ENCODE assay signal across 8 mouse cellular contexts in genomic region chr1:80339425-80340021, GRCm38 (mm10). TPM values are rescaled to one million over a fixed set of nuclear protein-coding genes. Genes with fewer than 3 reads are reported as not detected.
A peak's percentile ranks its signal among the peaks of the same experiment; 100 is the strongest.
DNase-seq lines count a peak whose midpoint lies in the region; ATAC-seq and TF ChIP-seq lines count a peak whose summit lies in the region.

No protein-coding gene starts in this region.

- peak overlapping the region; percentile 58 for H3K27ac ChIP-seq in thymus, adult 2 months (ENCODE audit: control insufficient read depth, insufficient read depth, low read length)
- H3K27ac ChIP-seq in forebrain, embryonic 13.5 days = peak overlapping the region; percentile 98
- H3K27ac ChIP-seq in intestine, embryonic 15.5 days = peak overlapping the region; percentile 98
- peak overlapping the region; percentile 94 for H3K27ac ChIP-seq in liver, embryonic 13.5 days
- H3K27ac ChIP-seq in neural tube, embryonic 11.5 days (ENCODE audit: low read depth, low read length) = peak overlapping the region; percentile 99

- H3K9ac ChIP-seq in forebrain, embryonic 13.5 days = peak overlapping the region; percentile 98
- peak overlapping the region; percentile 96 for H3K9ac ChIP-seq in intestine, embryonic 15.5 days
- peak overlapping the region; percentile 99 for H3K9ac ChIP-seq in liver, embryonic 13.5 days
- H3K9ac ChIP-seq in neural tube, embryonic 11.5 days (ENCODE audit: low read length) = peak overlapping the region; percentile 96

- H3K9me3 ChIP-seq in forebrain, embryonic 13.5 days (replicated peaks) = no peaks in the 10 kb centered on the region
- no peaks in the 10 kb centered on the region for H3K9me3 ChIP-seq in intestine, embryonic 15.5 days
- no peaks in the 10 kb centered on the region for H3K9me3 ChIP-seq in liver, embryonic 13.5 days (replicated peaks)
- no peaks in the 10 kb centered on the region for H3K9me3 ChIP-seq in neural tube, embryonic 11.5 days (ENCODE audit: control insufficient read depth, low read length)

- H3K4me3 ChIP-seq in thymus, adult 2 months (ENCODE audit: control insufficient read depth, insufficient read depth, low read length) = peak overlapping the region; percentile 92
- H3K4me3 ChIP-seq in forebrain, embryonic 13.5 days = peak overlapping the region; percentile 95
- H3K4me3 ChIP-seq in intestine, embryonic 15.5 days (replicated peaks) = peak overlapping the region; percentile 96
- H3K4me3 ChIP-seq in liver, embryonic 13.5 days (replicated peaks) = peak overlapping the region; percentile 95
- peak overlapping the region; percentile 100 for H3K4me3 ChIP-seq in neural tube, embryonic 11.5 days (ENCODE audit: low read depth, low read length)

- TF ChIP-seq POLR2A in thymus, adult 2 months (IDR thresholded peaks at IDR 0.05; ENCODE audit: control insufficient read depth, extremely low read depth, insufficient read depth, low read length, poor library complexity) = no peak

- no peak for TF ChIP-seq CTCF in thymus, adult 2 months (IDR thresholded peaks at IDR 0.05; ENCODE audit: borderline replicate concordance, control insufficient read depth, extremely low read depth, insufficient read depth, low read length, poor library complexity)

- under 1% methylated on average over 33 of the region's 33 CpGs for whole genome bisulfite sequencing in thymus, adult 2 months
- under 1% methylated on average over 30 of the region's 33 CpGs for WGBS in forebrain, embryonic 13.5 days
- 1% methylated on average over 33 of the region's 33 CpGs for WGBS in intestine, embryonic 15.5 days
- 0% methylated on average over 30 of the region's 33 CpGs for WGBS in liver, embryonic 13.5 days (ENCODE audit: insufficient replicate concordance)
- 0% methylated on average over 33 of the region's 33 CpGs for WGBS in neural tube, embryonic 11.5 days

- peak overlapping the region; percentile 91 for H3K4me2 ChIP-seq in forebrain, embryonic 13.5 days
- H3K4me2 ChIP-seq in intestine, embryonic 15.5 days (replicated peaks) = peak overlapping the region; percentile 67
- H3K4me2 ChIP-seq in liver, embryonic 13.5 days = peak overlapping the region; percentile 79
- peak overlapping the region; percentile 57 for H3K4me2 ChIP-seq in neural tube, embryonic 11.5 days (ENCODE audit: low read depth)

- peak; percentile 12 for DNase-seq in thymus, adult 2 months
- no peak for DNase-seq in thymus, postnatal 36 days
- peak; percentile 38 for DNase-seq in adipocyte (ENCODE audit: low spot score)
- DNase-seq in liver, embryonic 13.5 days = no peak
- peak; percentile 38 for DNase-seq in neural tube, embryonic 11.5 days (ENCODE audit: low spot score)
- no peak for DNase-seq in adrenal gland, postnatal 14 days

- no peaks in the 10 kb centered on the region for H3K36me3 ChIP-seq in thymus, adult 2 months (ENCODE audit: control insufficient read depth, insufficient read depth, low read length)
- H3K36me3 ChIP-seq in forebrain, embryonic 13.5 days (ENCODE audit: poor library complexity, severe bottlenecking) = no peaks in the 10 kb centered on the region
- H3K36me3 ChIP-seq in intestine, embryonic 15.5 days = no peaks in the 10 kb centered on the region
- H3K36me3 ChIP-seq in liver, embryonic 13.5 days = no peaks in the 10 kb centered on the region
- H3K36me3 ChIP-seq in neural tube, embryonic 11.5 days (ENCODE audit: control insufficient read depth, insufficient read depth, low read length) = no peaks in the 10 kb centered on the region

- peak; percentile 1 for ATAC-seq in forebrain, embryonic 13.5 days
- ATAC-seq in intestine, embryonic 15.5 days = peak; percentile 2; the same call in 1 of the 2 replicates
- ATAC-seq in liver, embryonic 13.5 days (ENCODE audit: low read depth) = peak; percentile 35
- ATAC-seq in neural tube, embryonic 11.5 days (ENCODE audit: insufficient read depth, low FRiP score, low TSS enrichment) = no peak

- no peaks in the 10 kb centered on the region for H3K27me3 ChIP-seq in thymus, adult 2 months (ENCODE audit: control insufficient read depth, insufficient read depth, low read length)
- H3K27me3 ChIP-seq in forebrain, embryonic 13.5 days = no peaks in the 10 kb centered on the region
- H3K27me3 ChIP-seq in intestine, embryonic 15.5 days (replicated peaks) = no peaks in the 10 kb centered on the region
- no peaks in the 10 kb centered on the region for H3K27me3 ChIP-seq in liver, embryonic 13.5 days
- H3K27me3 ChIP-seq in neural tube, embryonic 11.5 days (ENCODE audit: control insufficient read depth, insufficient read depth, low read length) = no peaks in the 10 kb centered on the region

- H3K4me1 ChIP-seq in thymus, adult 2 months (replicated peaks; ENCODE audit: control insufficient read depth, insufficient read depth, low read length) = no peaks in the 10 kb centered on the region; the same call in 1 of the 2 replicates
- H3K4me1 ChIP-seq in forebrain, embryonic 13.5 days = peaks cover 41% of the 10 kb centered on the region
- H3K4me1 ChIP-seq in intestine, embryonic 15.5 days (replicated peaks) = 0 out of 2 replicates have a peak, but pooled peaks cover 2% of the 10 kb centered on the region
- H3K4me1 ChIP-seq in liver, embryonic 13.5 days (replicated peaks) = peaks cover 36% of the 10 kb centered on the region
- H3K4me1 ChIP-seq in neural tube, embryonic 11.5 days (ENCODE audit: control insufficient read depth, insufficient read depth, low read length) = peaks cover 4% of the 10 kb centered on the region; the same call in 1 of the 2 replicates

RNA-seq across cellular contexts. Expression of gene Cul3, which starts 0.8 kb away (rescaled TPM):
- 15.3 and 16.3 TPM in 2 replicates for polyA plus RNA-seq in thymus, adult 2 months (2012; rRNA removed)
- polyA plus RNA-seq in forebrain, embryonic 13.5 days (2015; fragmentation: Nextera tagmentation; extraction: Ambion mirVana) = 35.1 and 39.6 TPM in 2 replicates
- 29.5 and 31.5 TPM in 2 replicates for polyA plus RNA-seq in intestine, embryonic 15.5 days (2015; fragmentation: Nextera tagmentation; extraction: Ambion mirVana)
- 18.3 and 19.9 TPM in 2 replicates for polyA plus RNA-seq in liver, embryonic 13.5 days (2015; fragmentation: Nextera tagmentation; extraction: Ambion mirVana)
- polyA plus RNA-seq in neural tube, embryonic 11.5 days (2014; fragmentation: Nextera tagmentation; extraction: Ambion mirVana) = 46.8 and 49.6 TPM in 2 replicates
- total RNA-seq in adrenal gland, postnatal 14 days (2021) = 112 and 119 TPM in 2 replicates

Comparison
In these comparisons a context has a peak if more than half of its experiments do, and no peak if none do; other contexts are left out.
1. DNase-seq: peak in thymus, adult 2 months (single experiment), adipocyte (single experiment) and neural tube, embryonic 11.5 days (single experiment); none in thymus, postnatal 36 days (0 of 2), liver, embryonic 13.5 days (single experiment) and adrenal gland, postnatal 14 days (single experiment).
2. Peak in every context shown above with its lines, with median percentiles within 50 percentile points of each other: H3K27ac ChIP-seq, H3K4me3 ChIP-seq, H3K4me2 ChIP-seq and H3K9ac ChIP-seq.